Mouse (Mus musculus) gastrocnemius, postnatal 36 days (tissue): ENCODE data around the gene Chmp1a. TPM values are rescaled to one million over a fixed set of nuclear protein-coding genes. Genes with fewer than 3 reads are reported as not detected.
"Not testable (repeated sequence)": the region's sequence is repeated elsewhere in the genome, so short reads cannot be mapped to it uniquely, and the experiment has no call there.

Experiments
- DNase-seq, 2 experiments: peaks; one replicate each; pipeline ENCODE4 v3.0.0; 2022
- intact Hi-C: fragments of 180-260 bp; cut with DNase I; formaldehyde crosslinking; loops from one replicate; pipeline ENCODE4 v1.15.1; 2025
- long read RNA-seq, 2 experiments: library from polyadenylated mRNA; stranded (forward); transcript quantifications; one replicate each; pipeline ENCODE4 v2.0.0; 2021
- total RNA-seq, 2 experiments: library from RNA; stranded (reverse); gene quantifications; 2 replicates each; pipeline ENCODE4 v1.2.3; 2021

Chmp1a gene
- 10 to 100 TPM; 47.8 to 49.7 TPM for total RNA-seq
- long read RNA-seq, experiment 1, partial matches to known transcripts = 0 of 34 reads
- long read RNA-seq, experiment 1, other reads (novel, unspliced or antisense) = 31 of 34 reads
- long read RNA-seq, experiment 2, partial matches to known transcripts = 0 of 45 reads
- long read RNA-seq, experiment 2, other reads (novel, unspliced or antisense) = 43 of 45 reads

DNA sequence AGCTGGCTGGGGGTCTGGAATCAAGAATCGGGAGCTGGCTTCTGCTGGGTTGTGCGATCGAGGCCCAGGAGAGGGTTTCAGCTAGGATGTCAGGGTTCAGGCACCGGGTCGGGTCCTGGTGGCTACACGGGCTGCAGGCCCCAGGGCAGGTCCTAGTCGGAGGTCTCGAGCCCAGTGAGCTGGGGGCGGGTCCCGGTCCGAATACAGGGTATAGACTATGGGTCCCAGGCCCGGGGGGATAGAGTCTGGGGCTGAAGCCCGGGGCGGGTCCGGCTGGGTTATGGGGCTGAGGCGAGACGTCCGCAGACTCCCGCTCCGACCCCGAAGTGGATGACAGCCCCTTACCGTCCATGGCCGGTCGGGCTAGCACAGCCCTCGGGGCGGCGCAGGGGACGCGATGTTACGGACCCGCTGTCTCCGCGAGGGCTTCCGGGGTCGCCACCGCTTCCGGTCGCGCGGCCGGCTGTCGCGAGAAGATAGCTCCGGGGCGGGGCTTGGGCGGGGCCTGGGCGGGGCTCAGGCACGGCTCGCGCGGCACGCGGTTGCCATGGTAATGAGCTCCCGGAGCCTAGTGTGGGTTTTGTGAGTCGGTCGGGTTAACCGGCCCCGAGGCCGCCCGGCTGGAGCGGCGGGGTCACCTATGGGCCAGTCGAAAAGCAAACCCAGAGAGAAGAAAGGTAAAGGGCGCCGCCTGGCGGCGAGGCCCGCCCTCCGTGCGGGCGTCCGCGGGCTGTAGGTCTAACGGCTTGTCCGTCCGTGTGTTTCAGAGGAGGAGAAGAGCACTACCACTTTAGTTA, at the start of gene Chmp1a, which contains the start of gene Spata33:
Gene Chmp1a, minus strand, starts transcription at position 443 of the 797 bp plus-strand sequence.
Gene Spata33, plus strand, starts transcription at position 512 of the 797 bp plus-strand sequence.
- intact Hi-C loops = no loop called here
- peak; percentile 75 to 82 for DNase-seq

DNA sequence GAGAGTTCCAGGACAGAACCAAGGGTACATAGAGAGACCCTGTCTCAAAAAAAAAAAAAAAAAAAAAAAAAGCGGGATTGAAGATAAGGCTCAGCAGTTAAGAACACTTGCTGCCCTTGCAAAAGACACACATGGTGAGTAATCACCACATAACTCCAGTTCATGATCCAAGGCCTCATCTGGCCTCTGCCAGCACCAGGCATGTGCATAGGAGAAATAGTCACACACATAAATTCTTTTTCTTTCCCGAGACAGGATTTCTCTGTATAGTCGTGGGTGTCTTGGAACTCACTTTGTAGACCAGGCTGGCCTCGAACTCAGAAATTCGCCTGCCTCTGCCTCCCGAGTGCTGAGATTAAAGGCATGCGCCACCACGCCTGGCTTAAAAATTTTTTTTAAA, 45.0 kb upstream of the Chmp1a start:
- DNase-seq, intact Hi-C loops: not testable (repeated sequence)

DNA sequence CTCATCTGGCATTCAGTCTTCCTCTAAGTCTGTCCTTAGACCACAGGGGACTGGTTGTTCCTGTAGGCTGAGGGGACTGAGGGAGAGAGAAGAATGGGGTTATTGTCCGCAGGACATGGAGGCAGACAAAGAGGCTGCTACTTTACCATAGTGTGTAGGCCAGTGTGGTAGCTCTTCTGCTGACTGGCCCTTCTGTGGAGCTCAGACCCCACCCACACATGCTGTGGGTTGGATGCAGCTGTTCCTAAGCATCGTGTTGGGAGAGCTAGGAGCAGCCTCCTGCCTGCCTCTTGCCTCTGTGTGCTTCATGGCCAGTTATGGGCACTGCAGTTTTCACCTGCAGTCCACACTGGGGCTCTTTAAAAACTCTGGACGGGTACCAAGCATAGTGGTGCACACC, 44.6 kb upstream of the Chmp1a start:
- intact Hi-C loops = no loop called here
- DNase-seq = no peak

DNA sequence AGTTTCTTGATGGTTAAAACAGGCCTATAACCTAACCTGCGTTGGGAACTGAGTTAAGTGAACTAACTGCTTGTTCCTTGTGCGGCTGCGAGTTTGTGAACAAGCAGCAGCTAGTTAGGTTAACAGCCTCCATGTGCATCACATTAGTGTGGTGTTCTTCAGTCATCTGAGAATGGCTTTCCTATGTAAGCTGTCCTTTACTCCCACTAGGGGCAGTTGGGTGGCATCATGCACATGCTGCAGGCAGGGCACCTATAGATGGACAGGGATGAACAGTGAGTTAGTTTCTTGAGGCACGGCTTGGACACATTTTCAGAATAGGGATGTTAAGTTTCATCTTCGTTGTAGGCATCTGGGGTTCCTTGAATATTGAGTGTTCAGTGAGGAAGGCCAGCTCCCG, 42.6 kb upstream of the Chmp1a start:
- DNase-seq = no peak
- intact Hi-C loops = no loop called here

DNA sequence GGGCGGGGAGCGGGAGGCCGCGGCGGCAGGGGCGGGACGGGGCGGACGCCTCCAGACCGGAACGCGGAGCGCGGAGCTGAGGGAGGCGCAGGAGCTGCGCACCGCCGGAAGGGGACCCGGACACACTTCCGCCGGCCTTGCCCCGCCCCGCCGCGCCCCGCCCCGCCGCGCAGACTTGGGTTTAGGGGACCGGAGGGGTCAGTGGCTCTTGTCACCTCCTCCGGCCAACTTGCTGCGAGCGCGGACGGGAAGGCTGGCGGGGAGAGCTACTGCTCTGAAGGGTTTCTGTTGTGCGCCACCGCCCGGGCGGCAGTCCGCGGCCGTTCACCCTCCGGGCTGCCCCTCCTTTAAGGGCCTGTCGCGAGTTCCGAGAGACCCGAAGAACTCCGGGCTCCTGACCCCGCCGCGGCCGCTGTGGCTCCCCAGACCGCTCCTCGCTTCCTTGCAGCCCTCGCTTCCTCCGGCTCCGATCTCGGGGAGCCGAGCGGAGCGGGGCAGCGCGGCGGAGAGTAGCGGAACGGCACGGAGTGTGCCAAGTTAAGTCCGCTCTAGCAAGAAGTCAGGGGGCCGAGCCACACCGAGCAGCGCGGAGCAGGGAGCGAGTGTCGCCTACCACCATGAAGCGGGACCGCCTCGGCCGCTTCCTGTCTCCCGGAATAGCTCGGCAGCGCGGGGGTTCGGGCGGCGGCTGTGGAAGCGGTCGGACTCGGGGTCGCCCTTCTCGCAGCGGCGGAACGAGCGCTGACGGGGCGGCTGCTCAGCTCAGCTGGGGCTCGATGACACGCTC, 41.7 kb upstream of the Chmp1a start, which contains the start of the genes Zfp276 and Vps9d1:
Gene Zfp276, plus strand, starts transcription at position 97 of the 787 bp plus-strand sequence.
Gene Vps9d1, minus strand, starts transcription at position 250 of the 787 bp plus-strand sequence.
- peak; percentile 82 to 84 for DNase-seq

DNA sequence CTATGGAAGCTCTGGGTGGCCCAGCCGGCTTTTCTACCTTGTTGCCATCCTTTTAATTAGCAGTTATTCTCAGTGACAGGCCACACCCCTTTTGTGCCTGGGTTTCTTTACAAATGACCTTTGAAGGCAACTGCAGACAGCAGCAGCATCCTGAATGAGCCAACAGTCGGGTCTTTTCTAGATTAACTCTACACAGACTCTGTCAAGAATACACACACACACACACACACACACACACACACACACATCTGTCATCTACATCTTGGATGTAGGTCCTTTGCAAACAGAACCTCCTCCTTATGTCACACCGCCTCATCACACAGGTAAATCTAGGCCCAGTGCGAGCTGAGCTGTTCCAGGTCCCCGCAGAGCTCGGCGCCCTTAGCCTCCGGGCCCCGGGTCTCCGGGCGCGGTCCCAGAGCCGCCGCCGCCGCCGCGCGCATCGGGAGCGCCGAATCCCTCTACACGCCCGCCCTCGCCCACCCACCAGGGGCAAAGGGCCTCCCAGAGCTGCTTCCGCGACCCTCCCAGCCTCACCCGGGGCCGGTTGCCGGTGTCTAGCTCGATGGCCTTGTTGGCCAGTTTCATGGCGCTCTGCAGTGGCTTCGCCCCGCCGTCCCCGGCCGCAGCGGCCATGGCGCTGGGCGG, 41.0 kb upstream of the Chmp1a start:
- intact Hi-C loops = no loop called here

More for the DNA sequence above, 41.7 kb upstream of the Chmp1a start, which contains the start of the genes Zfp276 and Vps9d1:
- intact Hi-C loops = no loop called here

DNA sequence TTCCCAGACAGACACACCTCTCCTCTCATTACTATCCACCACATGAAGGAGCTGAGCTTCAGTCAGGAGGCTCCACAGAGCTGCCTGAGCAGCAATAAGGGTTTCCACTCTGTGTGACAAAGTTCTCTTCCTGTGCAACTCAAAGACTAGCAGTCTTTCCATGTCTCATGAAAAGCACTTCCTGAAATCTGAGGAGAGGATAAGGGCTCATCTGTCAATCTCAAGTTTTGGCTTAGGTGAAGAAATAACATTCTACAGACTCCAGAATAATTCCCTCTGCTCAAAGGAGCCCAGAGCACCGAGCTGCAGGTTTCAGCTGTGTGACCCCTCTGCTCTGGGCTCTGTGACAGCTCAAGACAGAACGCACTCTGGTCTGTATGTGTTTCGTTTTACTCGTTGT, 40.4 kb upstream of the Chmp1a start:
- DNase-seq = no peak
- intact Hi-C loops = no loop called here

More for the DNA sequence above, 41.0 kb upstream of the Chmp1a start:
- DNase-seq = peak in 1 of 2 experiments; percentile 12

DNA sequence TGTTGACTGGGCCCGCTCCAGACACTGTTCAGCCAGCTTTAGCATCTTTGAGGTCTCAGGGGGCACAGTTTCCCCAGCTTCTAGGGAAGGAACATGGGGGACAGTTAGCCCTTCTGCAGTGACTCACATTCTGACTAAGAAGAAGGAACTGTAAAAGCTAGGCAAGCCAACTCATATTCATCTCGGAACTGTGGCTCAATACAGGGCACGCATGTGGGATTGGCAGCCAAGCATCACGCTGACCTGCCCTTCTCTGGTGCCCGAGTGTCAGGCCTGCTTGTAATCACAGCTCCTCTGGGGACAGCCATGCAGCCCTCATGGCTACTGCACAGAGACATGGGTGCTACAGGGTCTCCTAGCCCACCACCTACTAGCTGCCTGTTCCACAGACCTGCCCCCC, 38.4 kb upstream of the Chmp1a start:
- no peak for DNase-seq
- intact Hi-C loops = no loop called here

DNA sequence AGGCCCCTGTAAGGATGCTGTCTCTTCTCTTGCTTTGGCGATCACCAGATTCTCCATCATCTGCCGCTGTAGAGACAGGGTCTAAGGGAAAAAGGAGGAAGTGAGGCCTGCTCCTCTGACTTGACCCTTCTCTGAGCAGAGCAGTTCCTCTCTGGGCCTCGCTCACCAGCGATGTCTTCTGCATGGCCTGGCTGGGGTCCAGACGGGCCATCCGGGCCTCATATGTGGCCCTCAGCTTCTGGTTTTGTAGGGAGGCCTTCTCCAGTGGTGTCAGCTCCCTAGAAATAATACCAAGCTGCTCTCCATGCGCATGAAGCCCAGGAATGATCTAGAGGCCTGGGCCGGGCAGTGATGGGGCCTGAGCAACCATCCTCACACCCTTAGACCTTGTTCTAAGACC, 36.0 kb upstream of the Chmp1a start:
- DNase-seq = no peak
- intact Hi-C loops = no loop called here

DNA sequence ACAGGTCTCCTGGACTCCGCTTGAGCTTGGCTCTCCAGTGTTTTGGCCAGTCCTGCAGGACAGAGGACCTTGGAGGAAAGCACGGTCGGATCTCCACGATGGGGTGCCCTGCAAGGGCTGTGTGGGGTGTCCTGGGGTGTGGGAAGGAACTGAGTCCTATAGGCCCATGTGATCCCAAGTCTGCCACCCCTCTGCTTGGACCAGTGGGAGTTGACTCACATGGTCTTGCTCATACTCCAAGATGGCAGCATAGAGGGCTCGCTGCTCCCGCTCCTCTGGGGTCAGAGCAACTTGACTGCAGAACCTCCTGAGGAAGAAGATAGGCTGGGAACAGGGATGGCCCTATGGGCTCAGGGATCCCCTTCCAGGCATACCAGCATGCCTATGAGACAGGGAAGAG, 35.2 kb upstream of the Chmp1a start:
- DNase-seq = no peak
- intact Hi-C loops = no loop called here

DNA sequence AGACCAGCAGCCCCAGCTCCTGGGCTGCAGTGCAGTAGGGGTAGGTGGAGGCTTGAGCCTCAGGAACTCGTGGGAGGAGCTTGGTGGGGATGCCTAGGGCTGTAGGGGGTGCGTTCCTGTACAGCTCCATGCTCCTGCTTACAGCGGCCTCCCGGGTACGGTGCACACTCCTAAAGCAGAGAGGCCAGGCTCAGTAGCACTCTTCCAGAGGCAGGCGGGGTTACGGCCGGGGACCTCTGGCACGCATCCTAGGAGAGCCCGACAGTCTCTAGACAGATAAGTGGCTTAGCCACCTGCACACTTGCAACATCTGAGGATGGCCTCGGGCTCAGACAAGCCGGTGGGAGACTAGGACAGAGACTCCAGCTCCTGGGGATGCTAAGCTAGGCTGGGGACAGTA, 33.0 kb upstream of the Chmp1a start:
- intact Hi-C loops = no loop called here
- no peak for DNase-seq

DNA sequence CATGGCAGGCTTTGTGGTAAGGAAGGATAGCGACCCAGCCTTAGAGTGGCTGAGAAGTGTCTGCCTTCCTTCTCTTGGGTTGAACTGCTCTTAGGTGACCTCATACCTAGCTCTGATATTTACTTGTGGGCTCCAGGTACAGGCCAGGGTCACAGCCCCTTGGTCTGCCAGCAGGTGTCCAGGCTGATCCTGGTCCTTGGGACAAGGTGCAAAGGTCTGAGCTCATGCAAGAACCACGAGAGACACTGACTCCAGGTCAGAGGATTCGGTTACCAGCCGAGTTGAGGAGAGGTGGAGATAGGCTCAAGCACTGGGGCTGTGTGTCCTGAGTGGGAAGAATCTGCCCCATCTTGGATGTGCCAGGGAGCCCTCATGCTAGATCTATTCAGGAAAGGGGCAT, 31.8 kb upstream of the Chmp1a start:
- intact Hi-C loops = no loop called here
- DNase-seq = peak in 1 of 2 experiments; percentile 7

DNA sequence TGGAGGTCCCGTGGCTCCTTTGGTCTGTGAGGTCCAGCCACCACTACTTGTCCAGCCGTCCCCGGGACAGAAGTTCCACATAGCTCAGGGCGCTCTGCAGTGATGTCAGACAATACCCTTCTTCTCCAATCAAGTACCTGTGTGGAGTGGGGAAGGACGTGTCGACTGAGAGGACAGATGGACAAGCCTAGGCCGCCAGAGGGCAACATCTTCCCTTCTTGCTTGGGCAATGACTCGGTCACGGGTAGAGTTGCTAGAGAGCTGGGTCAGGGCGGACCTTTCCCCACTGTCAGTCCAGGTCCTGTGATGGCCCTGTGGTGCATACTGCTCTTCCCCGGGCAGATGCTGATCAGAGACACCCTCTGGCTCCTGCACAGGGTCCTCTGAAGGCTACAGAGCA, 30.5 kb upstream of the Chmp1a start:
- intact Hi-C loops = no loop called here
- DNase-seq = no peak

DNA sequence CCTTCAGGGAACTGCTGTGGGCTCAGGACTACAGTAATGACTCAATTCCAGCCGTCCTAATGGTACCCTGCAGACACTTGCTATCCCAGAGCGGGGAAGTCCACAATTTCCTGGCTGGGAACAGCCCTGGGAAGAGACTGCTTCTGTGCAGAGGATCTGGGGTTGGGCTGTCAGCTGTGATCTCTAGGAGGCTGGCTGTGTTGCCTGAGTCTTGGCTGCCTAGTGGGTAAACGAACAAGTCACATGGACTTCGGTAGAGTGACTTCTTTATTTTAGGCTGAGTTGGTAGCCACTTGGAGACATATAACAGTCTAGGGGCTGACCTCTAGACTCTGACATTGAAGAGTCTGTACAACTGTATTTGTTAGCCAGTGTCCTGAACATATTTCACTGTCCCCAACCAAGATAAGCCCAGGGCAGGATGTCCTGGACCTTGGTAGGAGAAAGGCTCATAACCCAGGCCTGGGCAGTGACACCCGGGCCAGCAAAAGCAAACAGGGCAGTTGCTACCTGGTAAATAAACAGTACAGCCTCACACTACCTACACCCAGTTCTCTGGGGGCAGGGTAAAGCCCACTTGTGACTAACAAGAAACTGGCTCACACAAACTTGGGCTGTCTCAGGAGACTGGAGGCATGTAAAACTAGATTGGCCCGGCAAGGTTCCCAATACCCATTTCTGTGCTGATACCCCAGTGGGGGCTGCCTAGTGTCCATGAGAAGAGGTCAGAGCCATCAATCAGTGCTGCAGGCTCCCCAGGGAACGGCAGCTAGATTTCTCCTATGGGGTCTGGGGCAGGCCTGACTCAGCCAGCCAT, 29.8 kb upstream of the Chmp1a start:
- DNase-seq = no peak
- intact Hi-C loops = no loop called here

DNA sequence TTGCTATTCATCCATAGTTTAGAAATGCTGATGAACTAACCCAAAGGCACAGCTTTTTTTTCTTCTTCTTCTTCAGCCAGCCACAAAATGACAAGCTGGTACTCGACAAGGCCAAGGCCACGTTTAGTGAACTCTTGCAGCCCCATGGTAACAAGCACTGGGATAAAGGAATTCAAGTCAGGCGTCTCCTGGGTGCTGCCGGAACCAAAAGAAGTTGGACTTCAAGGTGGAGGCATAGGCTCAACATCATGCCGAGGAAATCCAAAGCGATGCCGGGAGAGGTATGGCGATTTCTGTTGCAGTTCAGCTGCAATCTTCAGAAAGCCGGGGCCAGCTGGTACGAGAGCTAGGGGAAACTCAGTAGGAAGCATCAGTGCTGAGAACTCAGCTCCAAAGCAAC, 26.8 kb upstream of the Chmp1a start:
- intact Hi-C loops = no loop called here
- no peak for DNase-seq

DNA sequence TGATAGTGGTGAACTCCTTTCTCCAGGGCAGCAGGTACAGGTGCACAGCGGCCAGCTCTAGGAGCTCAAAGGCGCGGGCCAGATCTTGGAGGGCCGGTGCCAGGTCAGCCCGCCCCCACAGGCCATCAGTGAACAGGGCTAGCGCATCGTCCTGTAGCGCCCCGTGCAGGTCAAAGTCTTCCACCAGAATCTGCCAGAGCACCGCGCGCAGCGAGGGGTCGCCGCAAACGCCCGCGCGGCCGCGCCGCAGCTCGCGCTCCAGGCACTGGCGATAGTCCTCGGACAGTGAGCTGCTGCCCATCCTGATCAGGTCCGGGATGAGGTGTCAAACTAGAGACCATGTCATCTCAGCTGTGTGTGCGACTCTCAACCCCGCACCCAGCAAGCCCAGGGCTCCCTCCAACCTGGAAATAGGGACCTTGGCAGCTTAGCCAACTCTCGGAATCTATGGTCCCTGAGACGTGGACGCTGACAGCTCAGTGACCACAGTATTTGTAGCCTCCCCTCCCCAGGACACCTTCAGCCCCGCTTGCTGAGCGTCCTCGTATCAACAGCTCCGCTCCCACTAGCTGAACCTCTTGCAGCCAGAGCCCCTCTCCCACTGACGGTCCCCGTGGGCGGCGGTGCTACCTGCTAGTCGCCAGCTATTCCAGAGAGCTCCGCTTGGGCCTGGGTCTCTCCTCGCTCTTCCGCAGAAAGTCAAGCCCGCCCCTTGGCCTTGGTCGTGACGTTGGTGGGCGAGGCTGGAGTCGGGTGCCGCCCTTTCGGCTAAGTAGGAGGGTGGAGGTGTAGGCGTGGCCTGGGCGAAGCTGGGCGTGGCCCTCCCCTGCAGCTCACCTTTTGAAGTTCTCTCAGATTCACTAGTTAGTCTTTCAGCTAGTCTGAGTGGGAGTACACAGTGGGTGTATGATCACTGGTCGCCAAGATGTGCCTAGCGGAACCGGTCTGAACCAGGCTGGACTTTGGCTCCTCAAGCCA, 23.2 kb upstream of the Chmp1a start, which contains the start of gene Spata2l:
Gene Spata2l, minus strand, starts transcription at position 714 of the 978 bp plus-strand sequence.
- intact Hi-C loops = no loop called here
- DNase-seq = peak; percentile 75 to 77

DNA sequence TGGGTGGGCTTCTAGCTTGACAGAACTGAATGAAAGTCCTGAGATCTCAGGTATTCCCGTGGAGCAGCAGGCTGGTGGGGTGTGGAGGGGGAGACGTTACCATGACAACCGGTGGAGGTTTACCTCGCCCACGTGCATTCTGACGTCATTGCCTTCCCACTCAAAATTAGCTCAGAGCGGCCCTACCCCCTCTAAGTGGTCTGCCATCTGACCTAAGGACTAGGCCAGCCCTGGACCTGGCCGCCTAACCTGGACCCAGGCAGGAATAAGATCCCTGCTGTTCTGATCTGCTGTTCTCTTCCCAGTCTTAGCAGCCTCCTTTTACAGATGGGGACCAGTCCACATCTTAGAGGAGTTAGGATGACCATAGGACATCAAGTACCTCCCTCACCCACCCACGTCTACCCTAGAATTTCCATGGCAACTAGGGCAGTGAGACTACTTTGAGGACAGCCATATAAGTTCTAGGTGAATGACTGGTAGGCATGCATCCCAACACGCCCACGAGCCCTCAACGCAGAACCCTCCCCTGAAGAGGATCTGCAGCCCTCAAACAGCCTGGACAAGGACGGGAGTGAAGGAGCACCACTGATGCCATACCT, 22.5 kb upstream of the Chmp1a start:
- intact Hi-C loops = no loop called here
- DNase-seq = no peak

DNA sequence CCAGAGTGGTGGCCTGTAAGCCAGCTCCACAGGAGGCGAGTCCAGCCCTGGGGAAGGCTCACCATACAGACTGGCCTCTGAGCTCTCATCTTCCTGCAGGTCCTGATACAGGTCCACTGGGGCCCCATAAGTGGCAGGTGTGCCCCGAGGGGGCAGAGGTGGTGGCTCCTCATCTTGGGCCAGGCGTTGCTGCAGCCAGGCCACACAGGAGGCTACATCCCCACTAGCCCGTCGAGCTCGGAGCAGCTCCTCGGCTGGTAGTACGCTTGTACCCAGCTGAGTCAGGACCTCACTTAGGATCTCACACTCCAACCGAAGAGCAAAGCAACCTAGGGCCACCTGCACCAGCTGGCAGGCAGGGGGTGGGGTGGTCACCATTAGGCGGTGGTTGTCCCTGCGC, 21.2 kb upstream of the Chmp1a start:
- DNase-seq = no peak
- intact Hi-C loops = no loop called here
